Mouse (Mus musculus): ENCODE data around the gene Dll3.

DNA sequence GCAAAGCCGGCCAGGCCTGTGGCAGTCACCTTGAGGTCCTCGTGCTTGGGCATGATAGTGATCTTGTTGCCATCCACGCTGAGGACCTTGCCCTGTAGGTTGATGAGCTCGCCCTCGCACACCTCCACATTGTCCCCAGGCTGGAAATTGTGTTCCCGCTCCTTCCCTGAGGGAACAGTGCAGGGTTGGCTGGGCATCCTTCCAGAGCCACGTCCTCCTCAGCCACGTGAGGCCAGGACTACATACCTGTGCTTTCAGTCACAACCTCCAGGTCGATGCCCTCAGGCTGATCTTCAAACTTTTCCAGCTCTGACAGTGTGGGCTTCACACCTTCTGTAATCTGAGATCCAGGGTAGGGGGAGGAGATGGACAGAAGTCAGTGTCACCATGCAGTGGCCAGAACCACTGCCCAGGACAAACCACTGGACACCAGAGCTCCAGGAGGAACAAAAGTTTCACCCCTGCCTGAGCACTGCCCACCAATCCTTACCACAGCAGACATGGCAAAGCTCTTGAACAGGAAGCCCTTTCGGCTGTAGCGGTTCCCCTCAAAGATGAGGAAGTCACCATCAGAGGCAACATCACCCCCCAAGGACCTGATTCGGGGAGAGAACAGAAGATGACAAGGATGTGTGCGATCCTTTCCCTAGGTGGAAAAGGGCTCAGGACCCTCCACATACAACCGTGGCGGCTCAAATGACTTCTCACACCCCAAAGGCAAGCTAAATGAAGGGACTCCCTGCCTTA lies 20.1 kb upstream of the Dll3 start:
- TF ChIP-seq CTCF (IDR thresholded peaks at IDR 0.05; ENCODE audit: control insufficient read depth, insufficient read depth, low read length): no peak
- TF ChIP-seq POLR2A (IDR thresholded peaks at IDR 0.05; ENCODE audit: borderline replicate concordance, control insufficient read depth, low read depth, low read length): no peak
